Mouse (Mus musculus) G1E-ER4 (cell line): ENCODE measurements around the gene Mettl11b. TPM values are rescaled to one million over a fixed set of nuclear protein-coding genes. Genes with fewer than 3 reads are reported as not detected.

ENCODE experiments used
- GATA1 ChIP-seq: IDR thresholded peaks from one replicate; pipeline ENCODE4 v1.8.0; 2012; ENCODE audit warnings: low read length, inconsistent platforms
- polyA plus RNA-seq: library from polyadenylated mRNA; stranded (reverse); fragments of >175 nt; gene quantifications from 2 replicates; pipeline ENCODE4 v1.2.3, GENCODE M21; 2012

The Mettl11b gene
- polyA plus RNA-seq, 1 experiment = not detected

DNA sequence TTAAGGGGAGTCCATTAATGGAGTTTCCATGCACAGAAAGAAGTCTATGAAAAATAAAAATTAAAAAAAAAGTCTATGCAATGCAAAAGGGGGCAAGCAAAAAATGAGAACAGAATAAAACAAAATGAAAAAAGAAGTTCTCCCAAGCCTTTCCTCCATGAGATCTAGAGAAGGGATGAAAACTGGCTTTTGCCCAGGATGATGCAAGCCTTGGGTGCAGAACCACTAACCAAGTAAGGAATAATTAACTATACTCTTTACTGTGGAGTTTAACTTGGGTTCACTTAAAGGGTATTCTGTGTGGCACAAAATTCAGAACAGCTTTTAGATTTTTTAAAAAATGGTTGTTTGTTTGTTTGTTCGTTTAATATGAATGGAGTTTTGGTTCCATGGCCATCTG is 62.6 kb downstream of the Mettl11b start:
- no peak for TF ChIP-seq GATA1

DNA sequence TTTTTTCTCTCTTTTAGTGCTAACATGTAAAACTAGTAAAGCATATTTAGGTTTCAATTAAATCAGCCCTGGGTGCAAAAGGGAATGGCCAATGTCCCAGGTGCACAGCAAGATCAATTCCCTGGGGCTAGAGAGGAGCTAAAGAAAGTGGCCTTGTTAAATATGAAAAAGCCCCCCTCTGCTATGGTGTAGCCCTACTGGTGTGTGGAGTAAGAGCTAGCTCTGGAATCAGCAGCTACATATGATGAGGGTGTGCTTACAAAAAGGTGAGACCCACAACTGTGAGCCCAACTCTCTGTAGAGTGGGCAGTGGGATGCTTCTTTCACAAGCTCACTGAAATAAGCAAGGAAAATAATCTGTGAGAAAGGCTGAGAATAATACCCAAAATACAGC is 66.5 kb downstream of the Mettl11b start:
- TF ChIP-seq GATA1 = no peak

DNA sequence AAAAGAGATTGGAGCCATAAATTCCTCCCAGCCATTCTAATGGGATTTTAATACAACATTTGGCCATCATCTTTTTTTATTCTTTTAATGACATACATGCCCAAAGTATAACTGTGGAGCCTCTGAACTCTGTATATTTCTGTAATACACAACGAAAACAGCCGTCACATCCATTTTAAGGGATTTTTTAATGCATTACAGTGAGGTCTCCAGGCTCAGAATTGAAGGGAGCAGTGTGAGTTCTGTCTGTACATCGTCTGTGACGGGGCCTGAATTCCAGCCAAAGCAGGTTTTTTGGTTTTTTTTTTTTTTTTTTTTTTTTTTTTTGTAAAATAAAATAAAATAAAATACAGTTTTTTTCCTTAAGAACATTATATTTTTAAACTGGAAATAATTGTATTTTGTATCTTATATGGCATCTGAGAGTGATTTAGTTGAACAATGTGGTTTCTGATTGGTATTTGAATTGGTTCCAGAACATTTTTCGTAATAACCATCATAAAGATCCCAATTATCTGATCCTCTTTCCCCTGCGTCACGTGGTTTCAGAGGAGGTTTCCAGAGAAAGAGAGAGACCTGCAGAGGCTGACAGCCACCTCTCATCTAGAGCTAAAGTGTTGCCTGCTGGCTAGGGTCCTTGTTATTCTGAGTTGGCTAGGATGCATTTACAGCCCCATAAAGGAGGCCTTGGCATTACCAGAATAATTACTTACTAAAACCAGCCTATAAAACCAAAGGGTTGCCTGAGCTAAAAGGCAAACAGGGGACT is 67.1 kb downstream of the Mettl11b start:
- no peak for TF ChIP-seq GATA1

DNA sequence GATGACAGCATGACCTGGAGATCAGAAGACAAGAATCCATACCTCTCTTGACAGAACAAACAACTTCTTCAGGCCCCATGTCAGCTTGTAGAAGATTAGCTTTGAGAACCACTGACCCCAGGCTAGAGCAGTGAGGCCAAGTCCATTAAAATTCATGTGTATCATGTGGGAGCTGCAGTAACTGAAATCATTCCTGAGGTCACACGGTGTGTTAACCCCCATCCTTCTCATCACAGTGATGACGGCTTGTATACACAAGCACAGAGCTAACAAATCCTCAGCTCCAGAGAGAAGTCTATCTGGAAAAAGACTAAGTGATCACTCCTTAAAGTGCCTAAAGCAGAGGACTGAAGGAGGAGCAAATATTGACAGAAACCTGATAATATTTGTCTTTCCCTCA is 68.0 kb downstream of the Mettl11b start:
- TF ChIP-seq GATA1 = no peak

DNA sequence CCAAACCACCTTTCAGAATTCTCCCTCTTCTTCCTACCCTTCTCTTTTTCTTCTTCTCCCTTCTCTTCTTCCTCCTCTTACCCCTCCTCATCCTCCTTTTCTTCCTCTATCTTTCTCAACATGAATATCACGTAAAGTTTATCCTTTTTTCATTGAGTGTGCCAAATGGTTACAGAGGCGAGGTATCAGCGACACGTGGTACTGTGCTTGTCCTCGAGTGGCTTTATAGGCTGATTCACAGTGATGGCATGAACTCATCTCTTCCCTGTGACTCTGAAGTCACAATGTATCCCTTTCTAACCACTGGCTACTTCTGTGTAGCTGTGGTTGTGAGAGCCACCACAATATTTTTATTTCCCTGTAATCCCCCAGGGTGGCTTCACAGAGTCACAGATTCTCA is 68.6 kb downstream of the Mettl11b start:
- no peak for TF ChIP-seq GATA1

Other genes starting within 250 kb of the Mettl11b start
- gene Kifap3, start 54.4 kb upstream of the Mettl11b start, polyA plus RNA-seq = 2.7 and 4.0 TPM in 2 replicates
- 10.9 and 11.1 TPM in 2 replicates for gene Scyl3, start 203.9 kb upstream of the Mettl11b start, polyA plus RNA-seq